Mouse (Mus musculus) C2C12 (cell line): Measurements from ENCODE around the gene Tbc1d14.

Experiments used
- CTCF ChIP-seq: IDR thresholded peaks from one replicate; pipeline ENCODE4 v1.5.1; 2011; ENCODE audit not compliant: control insufficient read depth, insufficient read depth, insufficient read length
- USF1 ChIP-seq: IDR thresholded peaks from one replicate; pipeline ENCODE4 v1.6.1; 2011; ENCODE audit warnings: low read depth, mild to moderate bottlenecking, control low read depth, moderate library complexity

- TF ChIP-seq USF1 (no peak), CTCF (no peak)
Observed at GRCm38 (mm10) chr5:36480398-36480797, 112.7 kb downstream of the Tbc1d14 start.
